Mouse (Mus musculus) thymus, adult 2 months (tissue): ENCODE measurements around the gene Ryr3. TPM values are rescaled to one million over a fixed set of nuclear protein-coding genes. Genes with fewer than 3 reads are reported as not detected.

Source experiments
- DNase-seq: peaks from one replicate; pipeline ENCODE4 v3.0.0; 2021
- H3K27ac ChIP-seq: fragments of 200-500 bp; 2 replicates; pipeline ENCODE4 v1.5.1; 2012; ENCODE audit warnings: low read length, control low read depth; ENCODE audit not compliant: control insufficient read depth, insufficient read depth
- H3K27me3 ChIP-seq: fragments of 200-500 bp; 2 replicates; pipeline ENCODE4 v1.6.1; 2012; ENCODE audit warnings: mild to moderate bottlenecking, low read length, moderate library complexity, mixed read lengths; ENCODE audit not compliant: control insufficient read depth, insufficient read depth
- H3K36me3 ChIP-seq: fragments of 200-500 bp; 2 replicates; pipeline ENCODE4 v1.6.1; 2012; ENCODE audit warnings: mild to moderate bottlenecking, low read length, moderate library complexity; ENCODE audit not compliant: control insufficient read depth, insufficient read depth
- H3K4me1 ChIP-seq: fragments of 200-500 bp; replicated peaks from 2 replicates; pipeline ENCODE4 v1.6.1; 2012; ENCODE audit warnings: low read length; ENCODE audit not compliant: control insufficient read depth, insufficient read depth
- H3K4me3 ChIP-seq: fragments of 200-500 bp; 2 replicates; pipeline ENCODE4 v1.5.1; 2012; ENCODE audit warnings: mild to moderate bottlenecking, low read length, control low read depth, moderate library complexity; ENCODE audit not compliant: control insufficient read depth, insufficient read depth
- CTCF ChIP-seq: fragments of 200-500 bp; IDR thresholded peaks from 2 replicates; pipeline ENCODE4 v1.5.1; 2012; ENCODE audit warnings: mild to moderate bottlenecking, control low read depth, low read length, moderate library complexity, borderline replicate concordance; ENCODE audit not compliant: control insufficient read depth, poor library complexity, insufficient read depth; ENCODE audit errors: extremely low read depth
- POLR2A ChIP-seq: fragments of 200-500 bp; IDR thresholded peaks from 2 replicates; pipeline ENCODE4 v1.6.1; 2012; ENCODE audit warnings: mild to moderate bottlenecking, low read length, control low read depth, moderate library complexity; ENCODE audit not compliant: control insufficient read depth, poor library complexity, insufficient read depth; ENCODE audit errors: extremely low read depth
- WGBS: fragments of 180-500 bp; shearing (Covaris S2); methylation state at CpG from one replicate; pipeline ENCODE4 v1.1.7; 2018; 5-methylcytosine and 5-hydroxymethylcytosine counted together
- polyA plus RNA-seq: library from polyadenylated mRNA; depleted of rRNA; stranded (reverse); fragments of >200 nt; gene quantifications from 2 replicates; pipeline ENCODE4 v1.2.3, GENCODE M21; 2012

Gene Ryr3
- polyA plus RNA-seq, 1 experiment, result 0.78 TPM

DNA sequence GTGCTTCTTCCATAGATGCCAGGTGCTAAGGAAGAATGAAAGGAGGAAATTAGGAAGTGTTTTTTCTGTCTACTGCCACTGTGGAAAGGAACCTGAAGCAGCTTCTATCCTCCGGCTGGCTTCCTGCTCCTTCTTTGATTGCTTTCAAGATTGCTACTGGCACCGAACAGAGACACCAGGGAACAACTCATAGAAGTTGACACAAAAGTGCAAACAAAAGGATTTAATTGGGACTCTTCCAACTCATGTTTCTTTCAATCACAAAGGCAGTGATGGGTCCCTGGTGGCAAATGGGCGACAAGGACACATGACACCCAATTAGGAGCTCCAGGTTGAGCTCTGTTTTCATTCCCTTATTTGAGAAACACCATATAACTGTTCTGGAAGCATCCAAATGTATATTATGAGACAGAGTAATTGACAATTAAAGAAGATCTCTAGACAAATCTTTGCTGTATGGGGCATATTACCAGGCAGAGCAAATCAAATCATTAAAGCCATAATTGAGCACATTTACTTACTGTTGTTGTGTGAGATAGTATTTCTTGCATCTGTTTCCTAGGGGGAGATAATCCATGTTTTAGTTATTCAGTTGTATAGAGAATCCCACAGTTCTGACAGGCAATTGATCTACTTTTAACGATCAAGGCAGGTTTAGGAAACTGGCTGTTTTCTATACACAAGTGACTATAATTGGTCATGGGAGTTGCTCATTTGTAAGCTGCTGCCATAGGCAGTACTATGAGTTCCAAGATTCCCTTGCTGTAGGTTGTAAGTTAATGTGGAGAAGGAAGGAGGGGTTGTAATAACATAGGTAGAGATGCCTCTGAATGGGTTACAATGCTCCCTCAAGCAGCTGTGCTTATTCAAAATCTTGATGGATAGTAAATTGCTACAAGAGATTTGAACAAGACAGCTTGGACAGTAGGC, 371.0 kb downstream of the Ryr3 start:
- H3K4me1 ChIP-seq, result no peaks in the 10 kb centered on the region
- no peaks in the 10 kb centered on the region for H3K27me3 ChIP-seq
- no peaks in the 10 kb centered on the region for H3K36me3 ChIP-seq
- H3K4me3 ChIP-seq, result no peak overlapping the region
- TF ChIP-seq CTCF, result no peak
- TF ChIP-seq POLR2A, result no peak
- no peak for DNase-seq
- WGBS, result 67% methylated on average over 4 of the region's 4 CpGs
- H3K27ac ChIP-seq, result no peak overlapping the region

GRCm38 (mm10) chr2:112842877-112843276, 374.0 kb downstream of the Ryr3 start:
- Histone ChIP-seq H3K4me1 (no peaks in the 10 kb centered on the region), H3K27ac (no peak overlapping the region), H3K27me3 (no peaks in the 10 kb centered on the region), H3K36me3 (no peaks in the 10 kb centered on the region), H3K4me3 (no peak overlapping the region)
- TF ChIP-seq POLR2A (no peak), CTCF (no peak)
- 32% methylated on average over 3 of the region's 3 CpGs for WGBS
- no peak for DNase-seq

GRCm38 (mm10) chr2:112831423-112832305, 385.2 kb downstream of the Ryr3 start:
- no peak for TF ChIP-seq POLR2A
- no peak for TF ChIP-seq CTCF
- Histone ChIP-seq H3K4me1 (no peaks in the 10 kb centered on the region), H3K36me3 (no peaks in the 10 kb centered on the region), H3K4me3 (no peak overlapping the region), H3K27ac (no peak overlapping the region), H3K27me3 (no peaks in the 10 kb centered on the region)
- DNase-seq, result no peak
- 48% methylated on average over 4 of the region's 4 CpGs for WGBS

GRCm38 (mm10) chr2:112826571-112826970, 390.3 kb downstream of the Ryr3 start:
- Histone ChIP-seq H3K27ac (no peak overlapping the region), H3K4me1 (no peaks in the 10 kb centered on the region), H3K4me3 (no peak overlapping the region), H3K36me3 (no peaks in the 10 kb centered on the region), H3K27me3 (no peaks in the 10 kb centered on the region)
- TF ChIP-seq POLR2A (no peak), CTCF (no peak)
- WGBS, result 40% methylated on average over 4 of the region's 4 CpGs
- DNase-seq, result no peak

DNA sequence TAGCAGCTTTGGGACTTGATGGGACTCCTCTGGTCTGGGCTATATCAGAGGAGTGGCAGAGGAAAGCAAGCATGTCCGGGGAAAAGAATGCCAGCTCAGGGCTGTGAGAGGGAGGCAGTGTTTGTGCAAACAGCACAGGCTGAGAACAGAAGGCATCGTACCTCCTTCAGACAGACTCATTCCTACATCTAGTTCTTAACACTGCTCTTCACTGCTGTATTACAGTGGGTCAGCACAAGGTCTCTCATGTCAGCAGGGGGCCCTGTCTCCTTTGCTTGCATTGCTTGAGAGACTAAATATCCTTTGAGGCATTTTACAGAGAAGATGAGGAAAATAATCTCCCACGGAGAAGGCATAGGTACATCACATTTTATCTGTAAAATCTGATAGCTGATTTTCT, 394.2 kb downstream of the Ryr3 start:
- Histone ChIP-seq H3K4me1 (no peaks in the 10 kb centered on the region), H3K27me3 (no peaks in the 10 kb centered on the region), H3K36me3 (no peaks in the 10 kb centered on the region), H3K27ac (no peak overlapping the region), H3K4me3 (no peak overlapping the region)
- no peak for TF ChIP-seq POLR2A
- TF ChIP-seq CTCF, result no peak
- no peak for DNase-seq
- WGBS, result 68% methylated on average over 3 of the region's 3 CpGs

DNA sequence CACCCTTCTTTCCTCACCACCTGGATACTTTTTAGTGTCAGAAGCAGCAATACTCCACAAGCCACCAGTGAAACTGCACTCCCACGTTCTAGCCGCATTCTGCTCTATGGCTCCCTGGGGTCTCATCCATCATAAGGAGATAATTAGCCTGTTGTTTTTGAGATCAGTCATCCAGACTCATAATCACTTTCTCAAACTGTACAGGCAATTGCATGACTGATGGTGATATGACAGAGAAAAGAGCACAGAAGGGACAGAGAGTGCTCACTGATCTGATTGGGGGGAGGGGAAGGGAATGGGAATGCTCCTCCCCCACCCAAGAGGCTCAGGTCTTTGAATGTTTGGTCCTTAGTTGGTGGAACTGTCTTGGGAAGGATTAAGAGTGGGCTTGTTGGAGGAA, 397.8 kb downstream of the Ryr3 start:
- Histone ChIP-seq H3K4me3 (no peak overlapping the region), H3K36me3 (no peaks in the 10 kb centered on the region), H3K27ac (no peak overlapping the region), H3K27me3 (no peaks in the 10 kb centered on the region), H3K4me1 (no peaks in the 10 kb centered on the region)
- WGBS, result 77% methylated on average over 2 of the region's 2 CpGs
- DNase-seq, result no peak
- no peak for TF ChIP-seq CTCF
- no peak for TF ChIP-seq POLR2A
